Mouse (Mus musculus) G1E (cell line): ENCODE measurements around the gene Hoxa5. TPM values are rescaled to one million over a fixed set of nuclear protein-coding genes. Genes with fewer than 3 reads are reported as not detected.

Experiments
- ATAC-seq: 2 replicates; pipeline ENCODE4 v1.8.0; 2016; ENCODE audit warnings: mild to moderate bottlenecking; ENCODE audit not compliant: insufficient number of reproducible peaks, poor library complexity, low FRiP score, severe bottlenecking; ENCODE audit errors: extremely low read depth
- DNase-seq: peaks from one replicate; pipeline ENCODE4 v3.0.0; 2012; ENCODE audit warnings: low spot score
- H3K27me3 ChIP-seq: 2 replicates; pipeline ENCODE4 v1.6.1; 2012; ENCODE audit warnings: mild to moderate bottlenecking, low read length, inconsistent platforms; ENCODE audit not compliant: insufficient read depth
- H3K36me3 ChIP-seq: replicated peaks from 2 replicates; pipeline ENCODE3; 2012; ENCODE audit warnings: mild to moderate bottlenecking, inconsistent platforms
- H3K4me1 ChIP-seq: 2 replicates; pipeline ENCODE4 v1.6.1; 2012; ENCODE audit warnings: low read depth, low read length, inconsistent platforms, mixed read lengths; ENCODE audit not compliant: insufficient read depth
- H3K4me3 ChIP-seq: 2 replicates; pipeline ENCODE4 v1.5.1; 2012; ENCODE audit warnings: low read depth, mild to moderate bottlenecking, inconsistent platforms, low read length, moderate library complexity, mixed read lengths
- H3K9me3 ChIP-seq: replicated peaks from 2 replicates; pipeline ENCODE4 v1.6.1; 2012; ENCODE audit warnings: inconsistent platforms
- CTCF ChIP-seq: IDR thresholded peaks from 2 replicates; pipeline ENCODE4 v1.5.1; 2012; ENCODE audit warnings: low read depth, low read length, inconsistent platforms, mixed read lengths
- GATA1 ChIP-seq: IDR thresholded peaks from 2 replicates; pipeline ENCODE4 v1.6.1; 2012; ENCODE audit warnings: borderline replicate concordance, low read length, inconsistent platforms, mixed read lengths
- GATA2 ChIP-seq: IDR thresholded peaks from 2 replicates; pipeline ENCODE4 v1.6.1; 2012; ENCODE audit warnings: low read depth, low read length, inconsistent platforms, borderline replicate concordance
- POLR2AphosphoS5 ChIP-seq: IDR thresholded peaks from 2 replicates; pipeline ENCODE4 v1.6.1; 2012; ENCODE audit warnings: low read depth, low read length, inconsistent platforms; ENCODE audit not compliant: insufficient replicate concordance
- TAL1 ChIP-seq: conservative IDR thresholded peaks from 2 replicates; pipeline ENCODE4 v1.6.1; 2012; ENCODE audit warnings: low read depth, low read length, inconsistent platforms, mixed read lengths
- polyA plus RNA-seq: library from polyadenylated mRNA; stranded (reverse); fragments of >175 nt; gene quantifications from 2 replicates; pipeline ENCODE4 v1.2.3, GENCODE M21; 2012
- total RNA-seq, 2 experiments: library from RNA; stranded (forward) in 1 of 2; stranded (reverse) in 1 of 2; fragments of 200-1000 nt in 1 of 2; fragments of >200 nt in 1 of 2; fragmentation: Nextera tagmentation in 1 of 2; gene quantifications; 2 replicates each; pipeline ENCODE4 v1.2.3; 2014 to 2017

The Hoxa5 gene
- total and polyA plus RNA-seq, 3 experiments = 0.05 TPM; not detected in 2

- Histone ChIP-seq H3K36me3 (no peaks in the 10 kb centered on the region), H3K4me3 (no peak overlapping the region), H3K4me1 (no peaks in the 10 kb centered on the region), H3K9me3 (no peaks in the 10 kb centered on the region), H3K27me3 (peaks cover 52% of the 10 kb centered on the region)
- ATAC-seq = no peak
- DNase-seq = no peak
- TF ChIP-seq GATA2 (no peak), CTCF (no peak), GATA1 (no peak), POLR2AphosphoS5 (no peak), TAL1 (no peak)
Observed at GRCm38 (mm10) chr6:52162093-52162380, 42.4 kb downstream of the Hoxa5 start.

- DNase-seq (no peak), ATAC-seq (no peak)
- Histone ChIP-seq H3K36me3 (no peaks in the 10 kb centered on the region), H3K4me1 (no peaks in the 10 kb centered on the region), H3K27me3 (peaks cover 51% of the 10 kb centered on the region), H3K4me3 (no peak overlapping the region), H3K9me3 (no peaks in the 10 kb centered on the region)
- TF ChIP-seq CTCF = no peak
- no peak for TF ChIP-seq POLR2AphosphoS5
- TF ChIP-seq GATA1 = no peak
- no peak for TF ChIP-seq TAL1
- TF ChIP-seq GATA2 = no peak
Observed at GRCm38 (mm10) chr6:52161336-52162092, 42.9 kb downstream of the Hoxa5 start.

GRCm38 (mm10) chr6:52160511-52161335 is 43.7 kb downstream of the Hoxa5 start:
- Histone ChIP-seq H3K4me1 (no peaks in the 10 kb centered on the region), H3K27me3 (peaks cover 43% of the 10 kb centered on the region), H3K36me3 (no peaks in the 10 kb centered on the region), H3K9me3 (no peaks in the 10 kb centered on the region), H3K4me3 (no peak overlapping the region)
- ATAC-seq (no peak), DNase-seq (no peak)
- no peak for TF ChIP-seq GATA2
- no peak for TF ChIP-seq GATA1
- TF ChIP-seq CTCF = no peak
- no peak for TF ChIP-seq POLR2AphosphoS5
- no peak for TF ChIP-seq TAL1

GRCm38 (mm10) chr6:52159979-52160378 is 44.4 kb downstream of the Hoxa5 start:
- H3K4me1 ChIP-seq = no peaks in the 10 kb centered on the region
- no peak for TF ChIP-seq POLR2AphosphoS5
- no peak for TF ChIP-seq CTCF
- no peak for TF ChIP-seq GATA1
- TF ChIP-seq TAL1 = no peak
- no peak for TF ChIP-seq GATA2
- no peaks in the 10 kb centered on the region for H3K9me3 ChIP-seq
- DNase-seq (no peak), ATAC-seq (no peak)
- H3K36me3 ChIP-seq = no peaks in the 10 kb centered on the region
- peaks cover 36% of the 10 kb centered on the region for H3K27me3 ChIP-seq
- H3K4me3 ChIP-seq = no peak overlapping the region

- Histone ChIP-seq H3K36me3 (no peaks in the 10 kb centered on the region), H3K4me3 (no peak overlapping the region), H3K27me3 (peaks cover 31% of the 10 kb centered on the region), H3K4me1 (no peaks in the 10 kb centered on the region), H3K9me3 (no peaks in the 10 kb centered on the region)
- DNase-seq (no peak), ATAC-seq (no peak)
- no peak for TF ChIP-seq CTCF
Observed at GRCm38 (mm10) chr6:52159164-52159761, 45.1 kb downstream of the Hoxa5 start.

- Histone ChIP-seq H3K9me3 (no peaks in the 10 kb centered on the region), H3K4me3 (no peak within 1 kb of the TSS), H3K36me3 (no peaks in the 10 kb centered on the region), H3K4me1 (no peaks in the 10 kb centered on the region), H3K27me3 (peaks cover 23% of the 10 kb centered on the region)
- ATAC-seq (no peak), DNase-seq (no peak)
- TF ChIP-seq GATA1 (no peak), POLR2AphosphoS5 (no peak), CTCF (no peak), GATA2 (no peak), TAL1 (no peak)
Observed at GRCm38 (mm10) chr6:52158276-52159051, 45.9 kb downstream of the Hoxa5 start, which contains the start of gene Hoxa1. Hoxa1 (minus strand) TSS chr6:52158317.
